Mouse (Mus musculus) adrenal gland, postnatal 10 days (tissue): ENCODE measurements at regions not wholly inside any gene's neighbourhood (a gene's known extent, or its start where the extent isn't known, plus 50 kb on each side); places are given as distances from the start of the nearest gene placed in this dataset.

Source experiments
- DNase-seq: peaks from one replicate; pipeline ENCODE4 v3.0.0; 2021; ENCODE audit warnings: mixed read lengths

- no peak for DNase-seq
These were observed 242.2 kb downstream of the Rybp start for GRCm38 (mm10) chr6:100045109-100045508.

GRCm38 (mm10) chr6:100041161-100041560 lies 246.1 kb downstream of the Rybp start:
- DNase-seq: no peak

- DNase-seq: no peak
These were observed 246.8 kb downstream of the Rybp start for GRCm38 (mm10) chr6:100040459-100040984.

GRCm38 (mm10) chr6:100032701-100033100 lies 254.6 kb downstream of the Rybp start:
- no peak for DNase-seq

GRCm38 (mm10) chr6:100030522-100030921 lies 256.8 kb downstream of the Rybp start:
- no peak for DNase-seq

- no peak for DNase-seq
These were observed 257.3 kb downstream of the Rybp start for GRCm38 (mm10) chr6:100030010-100030409.

GRCm38 (mm10) chr6:100027524-100027923 lies 259.8 kb downstream of the Rybp start:
- no peak for DNase-seq

GRCm38 (mm10) chr6:100025531-100025951 lies 261.7 kb downstream of the Rybp start:
- DNase-seq: peak; percentile 4

- DNase-seq: no peak
These were observed 263.7 kb downstream of the Rybp start for GRCm38 (mm10) chr6:100023434-100024095.

- DNase-seq: no peak
These were observed 268.3 kb downstream of the Rybp start for GRCm38 (mm10) chr6:100019016-100019415.

GRCm38 (mm10) chr6:100013949-100014348 lies 273.3 kb downstream of the Rybp start:
- peak; percentile 63 for DNase-seq

- DNase-seq: peak; percentile 50
These were observed 275.7 kb downstream of the Rybp start for GRCm38 (mm10) chr6:100011520-100012062.

GRCm38 (mm10) chr6:100010954-100011481 lies 276.3 kb downstream of the Rybp start:
- DNase-seq: no peak

GRCm38 (mm10) chr6:99999711-100000365 lies 273.6 kb upstream of the Prok2 start:
- no peak for DNase-seq

GRCm38 (mm10) chr6:99995970-99996956 lies 270.1 kb upstream of the Prok2 start:
- no peak for DNase-seq

- peak; percentile 36 for DNase-seq
These were observed 267.8 kb upstream of the Prok2 start for GRCm38 (mm10) chr6:99994026-99994425.

- peak; percentile 95 for DNase-seq
These were observed 264.9 kb upstream of the Prok2 start for GRCm38 (mm10) chr6:99991079-99991478.

GRCm38 (mm10) chr6:99990604-99991003 lies 264.4 kb upstream of the Prok2 start:
- peak; percentile 12 for DNase-seq

- DNase-seq: no peak
These were observed 260.3 kb upstream of the Prok2 start for GRCm38 (mm10) chr6:99986449-99986848.

GRCm38 (mm10) chr6:99985322-99985721 lies 259.1 kb upstream of the Prok2 start:
- no peak for DNase-seq

- DNase-seq: no peak
These were observed 258.6 kb upstream of the Prok2 start for GRCm38 (mm10) chr6:99984856-99985224.
